Mouse (Mus musculus): Measurements from ENCODE around the gene 1700018F24Rik. TPM values are rescaled to one million over a fixed set of nuclear protein-coding genes. Genes with fewer than 3 reads are reported as not detected.
"Not testable (repeated sequence)": the region's sequence is repeated elsewhere in the genome, so short reads cannot be mapped to it uniquely, and the experiment has no call there.

1700018F24Rik gene
- polyA plus RNA-seq, 1 experiment from 2014 or later: not detected

DNA sequence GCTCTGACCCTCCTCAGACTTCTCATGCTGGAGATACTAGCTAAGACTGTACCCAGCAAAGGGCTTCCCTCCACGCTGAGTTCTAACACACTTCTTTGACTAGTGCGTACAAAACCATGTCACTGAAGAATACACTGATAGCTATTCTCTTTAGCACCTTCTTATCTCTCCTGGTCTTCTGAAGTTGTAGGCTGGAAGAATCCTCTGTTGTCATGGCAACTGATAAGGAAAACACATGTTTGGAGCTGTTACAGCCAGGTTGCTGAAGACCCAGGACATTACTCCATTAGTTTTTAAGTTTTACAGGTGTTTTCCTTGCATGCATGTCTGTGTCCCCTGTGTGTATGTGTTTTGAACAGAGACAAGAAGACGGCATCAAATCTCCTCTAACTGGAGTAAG lies 11.4 kb downstream of the 1700018F24Rik start:
- not testable (repeated sequence) for H3K27ac ChIP-seq; H3K4me1 ChIP-seq; H3K27me3 ChIP-seq (replicated peaks); H3K4me3 ChIP-seq; H3K9me3 ChIP-seq; H3K9ac ChIP-seq; H3K36me3 ChIP-seq (replicated peaks); H3K4me2 ChIP-seq; ATAC-seq (replicated peaks)
- 84% methylated on average over 3 of the region's 3 CpGs for WGBS

DNA sequence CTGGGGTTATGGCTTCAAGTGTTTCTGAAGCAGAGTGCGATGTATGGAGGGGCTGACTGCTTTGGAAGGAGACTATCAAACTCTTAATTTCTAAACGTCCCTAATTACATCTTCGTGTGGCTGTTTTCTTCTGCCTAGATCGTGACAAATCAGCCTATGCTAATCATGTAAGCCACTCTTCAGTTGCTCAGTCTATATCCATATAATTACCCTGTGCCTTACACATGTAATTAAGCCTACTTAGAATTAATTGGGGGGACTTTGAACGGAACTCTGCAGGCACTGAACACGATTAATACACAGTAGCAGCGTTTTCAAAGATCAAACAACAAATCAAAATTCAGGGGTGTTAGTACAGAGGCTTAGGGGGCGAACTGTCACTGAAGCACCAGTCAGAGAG lies 15.1 kb downstream of the 1700018F24Rik start:
- Histone ChIP-seq H3K27me3 (replicated peaks) (no peaks in the 10 kb centered on the region), H3K9me3 (no peaks in the 10 kb centered on the region), H3K36me3 (replicated peaks) (no peaks in the 10 kb centered on the region), H3K4me1 (no peaks in the 10 kb centered on the region), H3K9ac (no peak overlapping the region), H3K4me3 (no peak overlapping the region), H3K27ac (no peak overlapping the region), H3K4me2 (no peak overlapping the region)
- WGBS: 58% methylated on average over 8 of the region's 8 CpGs
- no peak for ATAC-seq (replicated peaks)

DNA sequence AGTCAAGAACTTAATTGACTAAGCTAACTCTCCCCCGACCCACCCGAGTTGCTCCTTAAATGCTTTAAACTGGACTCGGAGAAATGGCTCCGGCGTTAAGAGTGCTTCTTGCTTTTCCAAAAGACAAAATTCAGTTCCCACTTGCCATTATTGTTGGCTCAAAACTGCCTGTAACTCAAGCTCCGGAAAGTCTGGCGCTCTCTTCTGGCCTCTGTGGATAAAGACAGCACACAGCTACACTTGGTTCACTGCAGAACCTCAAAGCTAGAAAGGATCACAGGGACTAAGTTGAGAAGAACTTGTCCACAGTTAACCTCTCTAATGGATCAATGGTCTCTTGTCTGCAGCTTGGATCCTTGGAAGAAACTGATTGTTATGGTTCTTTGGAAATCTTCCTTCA lies 15.9 kb downstream of the 1700018F24Rik start:
- Histone ChIP-seq H3K27ac (no peak overlapping the region), H3K4me3 (no peak overlapping the region), H3K4me1 (no peaks in the 10 kb centered on the region), H3K9me3 (no peaks in the 10 kb centered on the region), H3K36me3 (replicated peaks) (no peaks in the 10 kb centered on the region), H3K27me3 (replicated peaks) (no peaks in the 10 kb centered on the region), H3K4me2 (no peak overlapping the region), H3K9ac (no peak overlapping the region)
- WGBS: 89% methylated on average over 7 of the region's 7 CpGs
- ATAC-seq (replicated peaks): no peak

DNA sequence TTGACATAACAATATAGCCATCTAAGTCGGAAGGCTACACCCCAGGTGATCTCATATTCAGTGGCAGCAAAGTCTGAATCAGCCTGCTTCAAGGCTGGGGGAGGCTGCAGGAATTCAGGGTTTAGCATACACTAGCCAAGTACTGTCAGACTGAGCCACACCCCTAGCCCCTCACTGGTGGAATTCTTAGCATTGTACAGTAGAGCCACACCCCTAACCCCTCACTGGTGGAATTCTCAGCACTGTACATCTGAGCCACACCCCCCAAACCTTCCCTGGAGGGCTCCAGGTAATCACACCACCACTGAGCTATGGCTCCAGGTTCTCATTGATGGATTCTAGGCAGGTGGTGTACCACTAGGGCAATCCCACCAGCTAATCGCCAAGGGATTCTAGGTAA lies 16.7 kb downstream of the 1700018F24Rik start:
- no peak overlapping the region for H3K9ac ChIP-seq
- no peaks in the 10 kb centered on the region for H3K36me3 ChIP-seq (replicated peaks)
- no peaks in the 10 kb centered on the region for H3K27me3 ChIP-seq (replicated peaks)
- no peak overlapping the region for H3K4me3 ChIP-seq
- no peaks in the 10 kb centered on the region for H3K4me1 ChIP-seq
- no peak for ATAC-seq (replicated peaks)
- 86% methylated on average over 2 of the region's 2 CpGs for WGBS
- H3K9me3 ChIP-seq: no peaks in the 10 kb centered on the region
- H3K27ac ChIP-seq: no peak overlapping the region
- H3K4me2 ChIP-seq: no peak overlapping the region

GRCm38 (mm10) chr5:145064765-145065340 lies 22.1 kb downstream of the 1700018F24Rik start:
- Histone ChIP-seq H3K36me3 (replicated peaks) (no peaks in the 10 kb centered on the region), H3K4me2 (no peak overlapping the region), H3K27ac (no peak overlapping the region), H3K9ac (no peak overlapping the region), H3K4me1 (no peaks in the 10 kb centered on the region), H3K4me3 (no peak overlapping the region), H3K9me3 (no peaks in the 10 kb centered on the region), H3K27me3 (replicated peaks) (no peaks in the 10 kb centered on the region)
- WGBS: 88% methylated on average over 1 of the region's 1 CpGs
- no peak for ATAC-seq (replicated peaks)

- H3K36me3 ChIP-seq (replicated peaks): no peaks in the 10 kb centered on the region
- H3K4me2 ChIP-seq: no peak overlapping the region
- no peak overlapping the region for H3K9ac ChIP-seq
- no peaks in the 10 kb centered on the region for H3K4me1 ChIP-seq
- no peaks in the 10 kb centered on the region for H3K9me3 ChIP-seq
- WGBS: 56% methylated on average over 3 of the region's 3 CpGs
- no peaks in the 10 kb centered on the region for H3K27me3 ChIP-seq (replicated peaks)
- H3K4me3 ChIP-seq: no peak overlapping the region
- no peak overlapping the region for H3K27ac ChIP-seq
- no peak for ATAC-seq (replicated peaks)
Observed at GRCm38 (mm10) chr5:145068863-145069262, 26.1 kb downstream of the 1700018F24Rik start.

GRCm38 (mm10) chr5:145069707-145070106 lies 26.9 kb downstream of the 1700018F24Rik start:
- 2% methylated on average over 5 of the region's 5 CpGs for WGBS
- Histone ChIP-seq H3K27me3 (replicated peaks) (no peaks in the 10 kb centered on the region), H3K4me2 (no peak overlapping the region), H3K9me3 (no peaks in the 10 kb centered on the region), H3K4me1 (no peaks in the 10 kb centered on the region), H3K36me3 (replicated peaks) (no peaks in the 10 kb centered on the region), H3K9ac (no peak overlapping the region), H3K27ac (no peak overlapping the region), H3K4me3 (no peak overlapping the region)
- ATAC-seq (replicated peaks): peak; percentile 45; the same call in 1 of the 2 replicates

DNA sequence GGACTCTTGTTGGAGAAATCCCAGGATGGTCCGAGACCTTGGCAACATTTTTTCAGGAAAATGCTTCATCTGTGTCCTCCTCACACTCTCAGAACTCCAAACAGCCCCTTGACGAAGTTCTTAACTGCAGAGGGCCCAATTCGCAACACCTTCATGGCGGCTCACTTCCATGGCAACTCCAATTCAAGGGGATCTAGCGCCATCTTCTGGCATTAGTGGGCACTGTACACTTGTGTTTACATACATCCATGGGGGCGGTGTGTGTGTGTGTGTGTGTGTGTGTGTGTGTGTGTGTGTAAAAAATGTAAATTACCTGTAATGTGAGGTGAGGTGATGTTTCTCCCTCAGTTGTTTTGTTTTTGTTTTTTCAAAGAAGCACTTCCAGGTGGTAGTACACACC lies 28.6 kb downstream of the 1700018F24Rik start:
- no peaks in the 10 kb centered on the region for H3K9me3 ChIP-seq
- no peaks in the 10 kb centered on the region for H3K36me3 ChIP-seq (replicated peaks)
- ATAC-seq (replicated peaks): no peak
- H3K4me2 ChIP-seq: no peak overlapping the region
- H3K27ac ChIP-seq: no peak overlapping the region
- WGBS: 52% methylated on average over 6 of the region's 6 CpGs
- H3K4me3 ChIP-seq: no peak overlapping the region
- H3K4me1 ChIP-seq: no peaks in the 10 kb centered on the region
- no peaks in the 10 kb centered on the region for H3K27me3 ChIP-seq (replicated peaks)
- H3K9ac ChIP-seq: no peak overlapping the region

- ATAC-seq (replicated peaks): no peak
- 59% methylated on average over 3 of the region's 3 CpGs for WGBS
- H3K9me3 ChIP-seq: no peaks in the 10 kb centered on the region
- H3K4me1 ChIP-seq: no peaks in the 10 kb centered on the region
- H3K36me3 ChIP-seq (replicated peaks): no peaks in the 10 kb centered on the region
- no peak overlapping the region for H3K4me3 ChIP-seq
- no peak overlapping the region for H3K4me2 ChIP-seq
- no peaks in the 10 kb centered on the region for H3K27me3 ChIP-seq (replicated peaks)
- H3K27ac ChIP-seq: no peak overlapping the region
- no peak overlapping the region for H3K9ac ChIP-seq
Observed at GRCm38 (mm10) chr5:145075081-145075480, 32.3 kb downstream of the 1700018F24Rik start.

- Histone ChIP-seq H3K9ac (no peak overlapping the region), H3K27me3 (replicated peaks) (no peaks in the 10 kb centered on the region), H3K4me3 (no peak overlapping the region), H3K9me3 (no peaks in the 10 kb centered on the region), H3K4me2 (no peak overlapping the region), H3K27ac (no peak overlapping the region), H3K36me3 (replicated peaks) (no peaks in the 10 kb centered on the region), H3K4me1 (peaks cover 16% of the 10 kb centered on the region)
- 91% methylated on average over 10 of the region's 10 CpGs for WGBS
- no peak for ATAC-seq (replicated peaks)
Observed at GRCm38 (mm10) chr5:145081866-145082613, 39.2 kb downstream of the 1700018F24Rik start.

DNA sequence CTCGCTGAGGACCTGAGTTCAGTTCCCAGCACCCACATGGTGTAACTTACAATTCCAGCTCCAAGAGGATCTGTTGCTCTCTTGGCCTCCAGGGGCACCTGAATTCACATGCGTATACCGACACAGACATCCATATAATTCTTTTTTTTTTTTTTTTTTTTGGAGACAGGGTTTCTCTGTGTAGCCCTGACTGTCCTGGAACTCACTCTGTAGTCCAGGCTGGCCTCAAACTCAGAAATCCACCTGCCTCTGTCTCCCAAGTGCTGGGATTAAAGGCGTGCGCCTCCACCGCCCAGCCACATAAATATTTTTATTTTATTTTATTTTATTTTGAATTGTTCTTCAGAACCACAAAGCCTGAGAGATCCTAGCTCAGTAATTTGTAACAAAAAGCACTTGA lies 40.4 kb downstream of the 1700018F24Rik start:
- peak overlapping the region; percentile 96 for H3K9ac ChIP-seq
- peak overlapping the region; percentile 81 for H3K4me2 ChIP-seq
- not testable (repeated sequence) for H3K27me3 ChIP-seq (replicated peaks); H3K36me3 ChIP-seq (replicated peaks); H3K9me3 ChIP-seq
- peak overlapping the region; percentile 96 for H3K4me3 ChIP-seq
- ATAC-seq (replicated peaks): peak; percentile 61
- peaks cover 16% of the 10 kb centered on the region for H3K4me1 ChIP-seq
- 51% methylated on average over 6 of the region's 6 CpGs for WGBS
- peak overlapping the region; percentile 89 for H3K27ac ChIP-seq

GRCm38 (mm10) chr5:145083632-145084451 lies 41.1 kb downstream of the 1700018F24Rik start, which contains the start of the genes Arpc1a and Kpna7:
Gene Arpc1a (plus strand): TSS chr5:145083830.
Gene Kpna7 (minus strand): TSS chr5:145084030.
- ATAC-seq (replicated peaks): peak; percentile 97
- no peaks in the 10 kb centered on the region for H3K36me3 ChIP-seq (replicated peaks)
- 1% methylated on average over 54 of the region's 54 CpGs for WGBS

More at GRCm38 (mm10) chr5:145083632-145084451, 41.1 kb downstream of the 1700018F24Rik start, which contains the start of the genes Arpc1a and Kpna7:
- peak within 1 kb of the TSS; percentile 96 for H3K9ac ChIP-seq
- no peaks in the 10 kb centered on the region for H3K27me3 ChIP-seq (replicated peaks)
- H3K9me3 ChIP-seq: no peaks in the 10 kb centered on the region
- H3K27ac ChIP-seq: peak within 1 kb of the TSS; percentile 89
- peak within 1 kb of the TSS; percentile 81 for H3K4me2 ChIP-seq
- peaks cover 16% of the 10 kb centered on the region for H3K4me1 ChIP-seq
- H3K4me3 ChIP-seq: peak within 1 kb of the TSS; percentile 96

Measured in midbrain, embryonic 15.5 days (tissue).